In genomic region chr2:72372136-72372535, GRCm38 (mm10) we compare ENCODE assay signal across 29 mouse cellular contexts.
DNase-seq lines count a peak whose midpoint lies in the region; ATAC-seq and TF ChIP-seq lines count a peak whose summit lies in the region.
"Had no signal": no experiment of that assay in that cellular context is flagged by ENCODE, and none has a peak within 500 bp of the region (broad histone marks: within the 10 kb centered on the region; RNA-seq: fewer than 3 reads in every experiment).

No protein-coding gene starts in this region.

- DNase-seq in gastrocnemius, adult 2 months: no peak
- no peak for DNase-seq in gastrocnemius, postnatal 25 days
- peak; percentile 22 to 24 for DNase-seq in left cerebral cortex, postnatal 14 days (ENCODE audit: low spot score in 2 of 2)
- DNase-seq in left cerebral cortex, postnatal 4 days: no peak
- peak; percentile 28 to 33 for DNase-seq in layer of hippocampus, postnatal 14 days (ENCODE audit: low spot score in 2 of 2)
- DNase-seq in stomach, postnatal 0 days (ENCODE audit: low spot score): no peak
- DNase-seq: adrenal gland, postnatal 14 days; cerebellum, adult 8-10 months; cerebellum, postnatal 25 days; gastrocnemius, postnatal 10 days; heart, adult 18-20 months; kidney, adult 11 months; kidney, postnatal 36 days; liver, embryonic 13.5 days; lung, adult 18-20 months; midbrain, embryonic 14.5 days; retina, postnatal 1 day; right cerebral cortex, postnatal 14 days; thymus, postnatal 4 days had no signal

- ATAC-seq in stomach, postnatal 0 days (ENCODE audit: low FRiP score, low TSS enrichment): 0 out of 2 replicates have a peak, but pooled peaks have one; percentile 3
- no peak for ATAC-seq in kidney, embryonic 15.5 days (replicated peaks; ENCODE audit: low FRiP score)
- ATAC-seq in forebrain, embryonic 15.5 days (replicated peaks): no peak
- ATAC-seq: forebrain, embryonic 14.5 days; lung, postnatal 0 days; Patski had no signal

- no peaks in the 10 kb centered on the region for H3K4me1 ChIP-seq in stomach, postnatal 0 days (replicated peaks; ENCODE audit: control insufficient read depth, insufficient read depth)
- H3K4me1 ChIP-seq in kidney, embryonic 15.5 days: peaks cover 29% of the 10 kb centered on the region
- peaks cover 7% of the 10 kb centered on the region for H3K4me1 ChIP-seq in forebrain, embryonic 15.5 days
- H3K4me1 ChIP-seq: neural tube, embryonic 15.5 days had no signal

- no peak overlapping the region for H3K4me3 ChIP-seq in gastrocnemius, adult 2 months
- H3K4me3 ChIP-seq in stomach, postnatal 0 days (ENCODE audit: low read depth, low read length): no peak overlapping the region
- no peak overlapping the region for H3K4me3 ChIP-seq in kidney, embryonic 15.5 days (replicated peaks)
- no peak overlapping the region for H3K4me3 ChIP-seq in forebrain, embryonic 15.5 days
- H3K4me3 ChIP-seq: heart, embryonic 12.5 days; limb, embryonic 10.5 days; limb, embryonic 15.5 days; liver, embryonic 13.5 days; neural tube, embryonic 15.5 days had no signal

- H3K36me3 ChIP-seq in stomach, postnatal 0 days (ENCODE audit: control insufficient read depth, insufficient read depth, low read length): peaks cover 9% of the 10 kb centered on the region
- peaks cover 5% of the 10 kb centered on the region; the same call in 1 of the 2 replicates for H3K36me3 ChIP-seq in kidney, embryonic 15.5 days
- no peaks in the 10 kb centered on the region for H3K36me3 ChIP-seq in forebrain, embryonic 15.5 days
- H3K36me3 ChIP-seq: limb, embryonic 15.5 days; neural tube, embryonic 15.5 days had no signal

- H3K27ac ChIP-seq in gastrocnemius, adult 2 months: peak overlapping the region; percentile 46
- H3K27ac ChIP-seq in stomach, postnatal 0 days (replicated peaks): no peak overlapping the region
- H3K27ac ChIP-seq in kidney, embryonic 15.5 days: no peak overlapping the region
- no peak overlapping the region for H3K27ac ChIP-seq in forebrain, embryonic 15.5 days (replicated peaks)
- H3K27ac ChIP-seq: hindbrain, embryonic 14.5 days; limb, embryonic 10.5 days; limb, embryonic 15.5 days; liver, embryonic 13.5 days; neural tube, embryonic 15.5 days had no signal

- H3K9me3 ChIP-seq in stomach, postnatal 0 days (ENCODE audit: control insufficient read depth, low read length): no peaks in the 10 kb centered on the region
- H3K9me3 ChIP-seq in kidney, embryonic 15.5 days (replicated peaks): no peaks in the 10 kb centered on the region
- H3K9me3 ChIP-seq in forebrain, embryonic 15.5 days: no peaks in the 10 kb centered on the region
- H3K9me3 ChIP-seq: heart, embryonic 12.5 days; limb, embryonic 10.5 days; limb, embryonic 15.5 days; liver, embryonic 13.5 days; neural tube, embryonic 15.5 days had no signal

- intact Hi-C loops in gastrocnemius, adult 2 months (cut with DNase I): no loop called here
- intact Hi-C loops in left cerebral cortex, postnatal 14 days (cut with DNase I): no loop called here
- intact Hi-C loops in left cerebral cortex, postnatal 4 days (cut with DNase I): no loop called here

- H3K9ac ChIP-seq in stomach, postnatal 0 days (ENCODE audit: low read length): no peak overlapping the region
- no peak overlapping the region for H3K9ac ChIP-seq in kidney, embryonic 15.5 days
- no peak overlapping the region for H3K9ac ChIP-seq in forebrain, embryonic 15.5 days (replicated peaks)
- H3K9ac ChIP-seq: heart, embryonic 12.5 days; hindbrain, embryonic 14.5 days; limb, embryonic 15.5 days; liver, embryonic 13.5 days; neural tube, embryonic 15.5 days had no signal

- no peak for TF ChIP-seq CTCF in gastrocnemius, adult 2 months (IDR thresholded peaks at IDR 0.05)
- TF ChIP-seq CTCF in stomach, postnatal 0 days (IDR thresholded peaks at IDR 0.05; ENCODE audit: low read depth): no peak

- no peak overlapping the region for H3K4me2 ChIP-seq in stomach, postnatal 0 days (replicated peaks; ENCODE audit: low read depth)
- no peak overlapping the region for H3K4me2 ChIP-seq in kidney, embryonic 15.5 days
- H3K4me2 ChIP-seq in forebrain, embryonic 15.5 days (replicated peaks): no peak overlapping the region
- H3K4me2 ChIP-seq: heart, embryonic 12.5 days; hindbrain, embryonic 14.5 days; limb, embryonic 15.5 days; liver, embryonic 13.5 days; neural tube, embryonic 15.5 days had no signal

- WGBS in stomach, postnatal 0 days: 79% methylated on average over 13 of the region's 13 CpGs
- 92% methylated on average over 13 of the region's 13 CpGs for WGBS in kidney, embryonic 15.5 days
- 87% methylated on average over 13 of the region's 13 CpGs for WGBS in forebrain, embryonic 15.5 days

- peak; percentile 87 for TF ChIP-seq EP300 in stomach, postnatal 0 days (optimal IDR thresholded peaks at IDR 0.05)

- H3K27me3 ChIP-seq in stomach, postnatal 0 days (ENCODE audit: control insufficient read depth, insufficient read depth, low read length): no peaks in the 10 kb centered on the region
- no peaks in the 10 kb centered on the region for H3K27me3 ChIP-seq in kidney, embryonic 15.5 days
- no peaks in the 10 kb centered on the region for H3K27me3 ChIP-seq in forebrain, embryonic 15.5 days
- H3K27me3 ChIP-seq: heart, embryonic 12.5 days; limb, embryonic 15.5 days; liver, embryonic 13.5 days; neural tube, embryonic 15.5 days; Patski had no signal

Comparison
In these comparisons a context has a peak if more than half of its experiments do, and no peak if none do; other contexts are left out.
1. DNase-seq: peak in left cerebral cortex, postnatal 14 days (2 of 2) and layer of hippocampus, postnatal 14 days (2 of 2); none in gastrocnemius, adult 2 months (single experiment), gastrocnemius, postnatal 25 days (single experiment), left cerebral cortex, postnatal 4 days (single experiment) and stomach, postnatal 0 days (single experiment).